Mouse (Mus musculus): ENCODE data around the gene Pygo2.

- TF ChIP-seq CTCF (IDR thresholded peaks at IDR 0.05; ENCODE audit: extremely low read depth, insufficient read depth, insufficient read length, insufficient replicate concordance) (no peak), POLR2A (IDR thresholded peaks at IDR 0.05; ENCODE audit: low read depth, low read length) (no peak)
Observed at GRCm38 (mm10) chr3:89381233-89381632, 48.8 kb upstream of the Pygo2 start.
